Mouse (Mus musculus) hindbrain, embryonic 11.5 days (tissue): ENCODE results near the gene Stag1. TPM values are rescaled to one million over a fixed set of nuclear protein-coding genes. Genes with fewer than 3 reads are reported as not detected.
"Not testable (repeated sequence)": the region's sequence is repeated elsewhere in the genome, so short reads cannot be mapped to it uniquely, and the experiment has no call there.

Source experiments
- ATAC-seq: fragments of 200-750 bp; cut with Nextera tagmentation; 2 replicates; pipeline ENCODE4 v1.8.0; 2017; ENCODE audit warnings: mild to moderate bottlenecking, moderate TSS enrichment, moderate library complexity; ENCODE audit not compliant: low FRiP score
- DNase-seq: peaks from one replicate; pipeline ENCODE4 v3.0.0-alpha.2; 2015; ENCODE audit warnings: low spot score
- H3K27ac ChIP-seq: fragments of 300-500 bp; sonication (generic); 2 replicates; pipeline ENCODE4 v1.5.1; 2014; ENCODE audit warnings: mild to moderate bottlenecking, low read depth, low read length
- H3K27me3 ChIP-seq: fragments of 300-500 bp; sonication (generic); 2 replicates; pipeline ENCODE4 v1.6.1; 2014; ENCODE audit warnings: mild to moderate bottlenecking, low read length, moderate library complexity, mixed read lengths; ENCODE audit not compliant: control insufficient read depth, insufficient read depth
- H3K36me3 ChIP-seq: fragments of 300-500 bp; sonication (generic); 2 replicates; pipeline ENCODE4 v1.6.1; 2014; ENCODE audit warnings: mild to moderate bottlenecking, low read length, moderate library complexity, mixed read lengths; ENCODE audit not compliant: control insufficient read depth, insufficient read depth
- H3K4me1 ChIP-seq: fragments of 300-500 bp; sonication (generic); replicated peaks from 2 replicates; pipeline ENCODE4 v1.6.1; 2014; ENCODE audit warnings: low read length, mixed read lengths; ENCODE audit not compliant: control insufficient read depth, insufficient read depth
- H3K4me2 ChIP-seq: fragments of 300-500 bp; sonication (generic); replicated peaks from 2 replicates; pipeline ENCODE4 v1.6.1; 2014; ENCODE audit warnings: mild to moderate bottlenecking, low read depth, low read length
- H3K4me3 ChIP-seq: fragments of 300-500 bp; sonication (generic); 2 replicates; pipeline ENCODE4 v1.5.1; 2014; ENCODE audit warnings: low read depth, low read length
- H3K9ac ChIP-seq: fragments of 300-500 bp; sonication (generic); 2 replicates; pipeline ENCODE4 v1.6.1; 2014; ENCODE audit warnings: low read depth, low read length
- H3K9me3 ChIP-seq: fragments of 300-500 bp; sonication (generic); 2 replicates; pipeline ENCODE4 v1.6.1; 2016; ENCODE audit warnings: low read length; ENCODE audit not compliant: control insufficient read depth
- WGBS: fragments of 180-500 bp; shearing (Covaris S2); extraction: QIAGEN DNeasy Blood & Tissue Kit; methylation state at CpG from one replicate; pipeline ENCODE4 v1.1.7; 2014; 5-methylcytosine and 5-hydroxymethylcytosine counted together
- polyA plus RNA-seq: library from polyadenylated mRNA; unstranded; fragments of >200 nt; fragmentation: Nextera tagmentation; extraction: Ambion mirVana; gene quantifications from 2 replicates; pipeline ENCODE4 v1.2.1, GENCODE M21; 2014

Stag1 gene
- polyA plus RNA-seq, 1 experiment from 2014 or later, result 57.4 TPM

DNA sequence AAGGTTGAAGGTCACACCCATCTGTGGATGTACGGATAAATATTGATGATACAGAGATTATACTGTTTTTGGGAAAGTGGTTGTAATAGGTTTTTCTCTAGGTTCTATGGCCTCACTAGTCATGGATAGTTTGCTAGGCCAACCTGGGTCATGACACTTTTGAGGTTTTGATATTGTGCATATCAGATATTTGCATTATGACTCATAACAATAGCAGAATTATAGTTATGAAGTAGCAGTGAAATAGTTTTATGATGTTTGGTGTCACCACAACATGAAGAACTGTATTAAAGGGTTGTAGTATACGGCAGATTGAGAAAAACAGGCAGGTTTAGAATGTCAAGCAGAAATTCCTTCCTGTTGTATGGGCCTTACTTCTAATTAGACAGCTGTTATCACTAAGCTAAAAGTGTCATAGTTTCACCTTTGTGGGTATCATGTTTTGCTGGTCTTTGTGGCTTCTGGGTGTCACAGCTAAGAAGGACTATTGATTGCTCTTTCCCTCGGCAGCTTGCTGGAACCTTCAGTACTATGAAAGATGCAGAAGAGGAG lies 92.2 kb downstream of the Stag1 start:
- H3K4me1 ChIP-seq, result no peaks in the 10 kb centered on the region
- no peaks in the 10 kb centered on the region for H3K9me3 ChIP-seq
- DNase-seq (no peak), ATAC-seq (no peak)
- H3K4me3 ChIP-seq, result no peak overlapping the region
- H3K4me2 ChIP-seq, result no peak overlapping the region
- H3K27ac ChIP-seq, result no peak overlapping the region
- no peaks in the 10 kb centered on the region for H3K27me3 ChIP-seq
- WGBS, result 89% methylated on average over 3 of the region's 3 CpGs
- H3K36me3 ChIP-seq, result no peaks in the 10 kb centered on the region
- no peak overlapping the region for H3K9ac ChIP-seq

- no peak overlapping the region for H3K4me3 ChIP-seq
- H3K4me2 ChIP-seq, result no peak overlapping the region
- H3K27ac ChIP-seq, result no peak overlapping the region
- no peaks in the 10 kb centered on the region for H3K36me3 ChIP-seq
- 95% methylated on average over 1 of the region's 1 CpGs for WGBS
- DNase-seq (no peak), ATAC-seq (no peak)
- H3K27me3 ChIP-seq, result no peaks in the 10 kb centered on the region
- no peaks in the 10 kb centered on the region for H3K4me1 ChIP-seq
- no peaks in the 10 kb centered on the region for H3K9me3 ChIP-seq
- H3K9ac ChIP-seq, result no peak overlapping the region
These were observed 94.6 kb downstream of the Stag1 start for GRCm38 (mm10) chr9:100692239-100692638.

DNA sequence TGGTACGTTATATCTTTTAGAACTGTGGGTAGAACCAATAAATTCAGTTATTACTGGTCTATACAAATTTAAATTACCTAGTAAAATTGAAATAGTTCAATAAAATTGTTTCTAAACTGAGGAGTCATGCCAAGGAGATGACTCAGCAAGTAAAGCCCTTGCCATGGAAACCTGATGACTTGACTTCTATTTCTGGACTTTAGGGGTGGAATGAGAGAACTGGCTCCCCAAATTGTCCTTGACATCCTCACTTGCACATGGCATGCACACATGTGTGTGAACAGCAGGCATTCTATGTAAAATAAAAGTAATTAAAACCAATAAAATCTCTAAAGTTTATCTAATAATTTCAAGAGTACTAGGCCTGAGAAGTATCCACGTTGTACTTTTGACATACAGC lies 98.9 kb downstream of the Stag1 start:
- DNase-seq, result no peak
- no peak for ATAC-seq
- H3K27me3 ChIP-seq, result no peaks in the 10 kb centered on the region
- H3K36me3 ChIP-seq, result no peaks in the 10 kb centered on the region
- H3K4me2 ChIP-seq, result no peak overlapping the region
- no peak overlapping the region for H3K4me3 ChIP-seq
- H3K9me3 ChIP-seq, result no peaks in the 10 kb centered on the region
- no peak overlapping the region for H3K27ac ChIP-seq
- 92% methylated on average over 2 of the region's 2 CpGs for WGBS
- H3K4me1 ChIP-seq, result no peaks in the 10 kb centered on the region
- H3K9ac ChIP-seq, result no peak overlapping the region

DNA sequence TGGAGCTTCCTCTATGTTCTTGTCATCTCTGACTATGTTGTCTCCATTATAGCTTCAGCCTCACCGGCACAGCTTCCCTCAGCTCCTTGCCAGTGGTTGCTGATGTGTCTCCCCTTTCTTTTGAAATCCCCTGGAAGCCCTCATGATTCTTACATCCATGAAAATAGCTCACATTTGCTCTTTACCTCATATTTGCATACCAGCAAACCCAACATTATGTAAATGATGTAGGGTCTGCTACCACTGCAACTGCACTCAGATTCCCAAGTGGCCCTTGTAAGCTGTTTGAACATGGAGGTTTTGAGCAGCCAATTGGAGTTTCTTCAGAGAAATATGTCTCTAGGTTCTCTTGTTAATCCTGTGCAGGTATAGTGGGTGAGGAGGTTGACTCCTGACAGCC lies 110.0 kb downstream of the Stag1 start:
- Histone ChIP-seq H3K4me2 (no peak overlapping the region), H3K9me3 (no peaks in the 10 kb centered on the region), H3K27me3 (no peaks in the 10 kb centered on the region), H3K9ac (no peak overlapping the region), H3K4me3 (no peak overlapping the region), H3K27ac (no peak overlapping the region), H3K4me1 (no peaks in the 10 kb centered on the region), H3K36me3 (no peaks in the 10 kb centered on the region)
- WGBS, result 95% methylated on average over 1 of the region's 1 CpGs
- ATAC-seq (no peak), DNase-seq (no peak)

DNA sequence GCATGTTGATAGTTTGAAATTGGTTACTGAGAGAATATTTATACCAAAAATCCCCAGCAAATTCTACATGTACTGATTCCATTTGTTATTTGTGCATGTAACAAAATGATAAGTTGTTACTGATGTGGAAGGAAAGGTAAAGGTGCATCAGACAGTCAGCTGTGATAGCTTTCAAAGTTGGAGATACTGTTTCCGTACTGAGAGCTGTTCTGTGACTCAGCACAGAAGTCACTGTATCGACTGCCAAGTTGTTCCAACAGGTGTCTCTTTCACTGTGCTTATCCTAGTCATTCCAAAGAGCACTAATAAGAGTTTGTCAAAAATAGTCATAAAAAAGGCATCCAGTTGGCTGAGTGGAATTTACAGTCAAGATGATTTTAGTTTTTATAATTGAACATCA lies 114.1 kb downstream of the Stag1 start:
- Histone ChIP-seq H3K36me3 (no peaks in the 10 kb centered on the region), H3K27ac (no peak overlapping the region), H3K4me3 (no peak overlapping the region), H3K9ac (no peak overlapping the region), H3K4me1 (no peaks in the 10 kb centered on the region), H3K4me2 (no peak overlapping the region), H3K27me3 (no peaks in the 10 kb centered on the region), H3K9me3 (no peaks in the 10 kb centered on the region)
- ATAC-seq, result no peak
- no peak for DNase-seq
- WGBS, result 81% methylated on average over 2 of the region's 2 CpGs

- not testable (repeated sequence) for H3K4me1 ChIP-seq, H3K36me3 ChIP-seq, ATAC-seq, H3K27me3 ChIP-seq, H3K4me2 ChIP-seq, H3K27ac ChIP-seq, H3K9ac ChIP-seq, H3K9me3 ChIP-seq, DNase-seq, H3K4me3 ChIP-seq
- 95% methylated on average over 2 of the region's 2 CpGs for WGBS
These were observed 127.2 kb downstream of the Stag1 start for GRCm38 (mm10) chr9:100724832-100725231.

DNA sequence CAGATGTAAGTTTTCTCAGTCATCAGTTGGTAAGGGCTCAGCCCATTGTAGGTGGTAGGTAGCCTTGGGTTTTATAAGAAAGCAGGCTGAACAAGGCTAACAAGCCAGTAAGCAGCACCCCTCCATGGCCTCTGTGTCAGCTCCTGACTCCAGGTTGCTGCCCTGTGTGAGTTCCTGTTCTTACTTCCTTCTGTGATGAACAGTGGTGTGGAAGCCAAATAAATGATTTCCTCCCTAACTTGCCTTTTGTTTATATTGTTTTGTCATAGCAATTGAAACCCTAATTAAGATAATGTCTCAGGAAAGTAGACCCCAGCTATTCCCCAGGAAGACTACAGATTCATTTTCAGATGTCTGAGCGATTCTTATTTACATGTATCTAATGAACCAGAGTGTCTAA lies 134.2 kb downstream of the Stag1 start:
- 94% methylated on average over 1 of the region's 1 CpGs for WGBS
- no peak overlapping the region for H3K4me3 ChIP-seq
- H3K4me2 ChIP-seq, result no peak overlapping the region
- H3K36me3 ChIP-seq, result no peaks in the 10 kb centered on the region
- no peak overlapping the region for H3K27ac ChIP-seq
- no peaks in the 10 kb centered on the region for H3K27me3 ChIP-seq
- ATAC-seq (no peak), DNase-seq (no peak)
- no peak overlapping the region for H3K9ac ChIP-seq
- no peaks in the 10 kb centered on the region for H3K9me3 ChIP-seq
- no peaks in the 10 kb centered on the region for H3K4me1 ChIP-seq

GRCm38 (mm10) chr9:100733907-100734440 lies 136.4 kb downstream of the Stag1 start:
- Histone ChIP-seq H3K27ac (no peak overlapping the region), H3K4me1 (no peaks in the 10 kb centered on the region), H3K9me3 (no peaks in the 10 kb centered on the region), H3K4me2 (no peak overlapping the region), H3K36me3 (no peaks in the 10 kb centered on the region), H3K9ac (no peak overlapping the region), H3K4me3 (no peak overlapping the region), H3K27me3 (no peaks in the 10 kb centered on the region)
- DNase-seq, result no peak
- no peak for ATAC-seq
- WGBS, result 75% methylated on average over 6 of the region's 6 CpGs

DNA sequence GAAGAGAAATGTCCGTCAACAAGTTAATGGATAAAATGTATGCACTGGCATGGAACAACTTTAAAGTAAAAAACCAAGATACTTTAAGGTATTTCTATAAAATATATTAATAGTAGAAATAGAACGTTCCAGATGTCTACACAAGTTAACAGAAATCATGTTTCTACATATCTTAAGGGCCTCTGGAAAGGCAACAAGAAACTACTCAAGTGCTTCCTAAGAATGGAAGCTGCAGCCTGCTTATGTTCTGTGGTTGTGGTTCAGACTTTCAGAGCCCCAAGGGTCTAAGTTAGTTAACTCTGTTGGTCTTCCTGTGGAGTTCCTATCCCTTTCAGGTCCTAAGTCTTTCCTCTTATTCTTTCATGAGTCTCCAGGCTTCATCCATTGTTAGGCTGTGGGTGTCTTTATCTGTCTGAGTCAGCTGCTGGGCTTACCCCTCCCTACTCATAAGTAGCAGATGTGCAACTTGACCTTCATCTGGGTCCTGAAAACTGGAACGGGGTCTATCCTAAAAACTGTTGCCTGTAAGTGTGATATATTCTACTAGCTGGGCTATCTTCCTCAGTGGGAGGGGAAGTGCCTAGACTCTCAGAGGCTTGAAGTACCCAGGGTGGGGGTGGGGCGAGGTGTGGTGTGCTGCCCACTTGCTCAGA lies 138.5 kb downstream of the Stag1 start:
- ATAC-seq, result no peak
- no peaks in the 10 kb centered on the region for H3K9me3 ChIP-seq
- 77% methylated on average over 4 of the region's 4 CpGs for WGBS
- H3K4me1 ChIP-seq, result no peaks in the 10 kb centered on the region
- H3K27ac ChIP-seq, result no peak overlapping the region
- H3K4me3 ChIP-seq, result no peak overlapping the region
- DNase-seq, result no peak
- no peak overlapping the region for H3K4me2 ChIP-seq
- no peak overlapping the region for H3K9ac ChIP-seq
- no peaks in the 10 kb centered on the region for H3K27me3 ChIP-seq
- H3K36me3 ChIP-seq, result no peaks in the 10 kb centered on the region
